Mouse (Mus musculus): ENCODE data around the gene Tm2d1.

Tm2d1 gene

DNA sequence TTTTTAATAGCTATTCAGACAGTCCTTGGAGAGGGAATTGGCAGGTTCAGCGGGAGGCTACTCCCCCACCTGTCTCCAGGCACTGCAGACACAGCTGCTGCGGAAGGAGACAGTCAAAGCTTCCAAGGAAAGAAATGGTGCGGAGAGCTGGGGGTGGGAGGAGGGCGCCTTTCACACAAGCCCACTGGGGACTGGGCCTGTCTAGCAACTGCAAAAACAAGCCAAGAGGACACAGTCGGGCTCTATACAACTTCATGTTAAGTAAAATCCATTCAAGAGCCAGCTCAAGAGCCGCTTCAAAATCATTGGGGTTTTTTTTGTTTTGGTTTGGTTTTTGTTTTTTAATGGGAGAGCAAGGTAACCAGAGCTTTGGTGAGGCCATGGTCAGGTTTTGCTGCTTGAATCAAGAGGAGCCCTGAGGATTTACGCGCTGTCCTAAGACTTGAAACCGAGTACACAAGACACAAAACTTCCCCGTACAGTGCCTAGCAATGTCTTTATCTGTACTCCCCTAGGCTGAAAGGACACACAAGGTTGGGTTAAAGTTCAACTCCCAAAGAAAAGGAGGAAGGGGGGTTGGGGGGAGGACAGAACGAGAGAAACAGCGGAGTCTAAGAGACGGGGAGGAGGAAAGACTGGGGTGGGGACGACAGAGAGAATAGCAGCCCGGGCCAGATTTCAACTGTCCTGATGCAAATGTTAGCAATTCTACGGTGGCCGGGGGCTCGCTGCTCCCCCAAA lies 61.6 kb downstream of the Tm2d1 start:
- peak; percentile 67 for DNase-seq

GRCm38 (mm10) chr4:98318769-98319168 lies 64.3 kb downstream of the Tm2d1 start:
- DNase-seq = no peak

GRCm38 (mm10) chr4:98317149-98317548 lies 66.0 kb downstream of the Tm2d1 start:
- no peak for DNase-seq
